Mouse (Mus musculus) embryonic facial prominence, embryonic 15.5 days (tissue): ENCODE data around the gene Mmrn2. TPM values are rescaled to one million over a fixed set of nuclear protein-coding genes. Genes with fewer than 3 reads are reported as not detected.
A peak's percentile ranks its signal among the peaks of the same experiment; 100 is the strongest.

Experiments used
- ATAC-seq: fragments of 200-750 bp; cut with Nextera tagmentation; 2 replicates; pipeline ENCODE4 v1.8.0; 2017; ENCODE audit warnings: low read depth, moderate TSS enrichment; ENCODE audit not compliant: insufficient number of reproducible peaks, low FRiP score, low TSS enrichment
- H3K27ac ChIP-seq: fragments of 300-500 bp; sonication (generic); replicated peaks from 2 replicates; pipeline ENCODE4 v1.5.1; 2015; ENCODE audit warnings: mild to moderate bottlenecking, inconsistent platforms
- H3K27me3 ChIP-seq: fragments of 300-500 bp; sonication (generic); 2 replicates; pipeline ENCODE4 v1.6.1; 2015; ENCODE audit warnings: inconsistent platforms
- H3K36me3 ChIP-seq: fragments of 300-500 bp; sonication (generic); 2 replicates; pipeline ENCODE4 v1.6.1; 2015; ENCODE audit warnings: mild to moderate bottlenecking, inconsistent platforms
- H3K4me1 ChIP-seq: fragments of 300-500 bp; sonication (generic); 2 replicates; pipeline ENCODE4 v1.6.1; 2015; ENCODE audit warnings: inconsistent platforms
- H3K4me2 ChIP-seq: fragments of 300-500 bp; sonication (generic); replicated peaks from 2 replicates; pipeline ENCODE4 v1.6.1; 2015; ENCODE audit warnings: mild to moderate bottlenecking, inconsistent platforms
- H3K4me3 ChIP-seq: fragments of 300-500 bp; sonication (generic); replicated peaks from 2 replicates; pipeline ENCODE4 v1.5.1; 2015; ENCODE audit warnings: mild to moderate bottlenecking, inconsistent platforms
- H3K9ac ChIP-seq: fragments of 300-500 bp; sonication (generic); 2 replicates; pipeline ENCODE4 v1.6.1; 2015; ENCODE audit warnings: inconsistent platforms
- H3K9me3 ChIP-seq: fragments of 300-500 bp; sonication (generic); replicated peaks from 2 replicates; pipeline ENCODE4 v1.6.1; 2016; ENCODE audit warnings: inconsistent platforms
- WGBS: fragments of 180-500 bp; shearing (Covaris S2); methylation state at CpG from one replicate; pipeline ENCODE4 v1.1.7; 2015; 5-methylcytosine and 5-hydroxymethylcytosine counted together
- polyA plus RNA-seq: library from polyadenylated mRNA; unstranded; fragments of >200 nt; fragmentation: Nextera tagmentation; extraction: Ambion mirVana; gene quantifications from 2 replicates; pipeline ENCODE4 v1.2.1, GENCODE M21; 2015

Mmrn2 gene
- polyA plus RNA-seq, result 8.4 and 8.8 TPM in 2 replicates

GRCm38 (mm10) chr14:34375415-34375904, at the start of gene Mmrn2:
TSS of gene Mmrn2 (plus strand) at chr14:34375465.
- 80% methylated on average over 13 of the region's 13 CpGs for WGBS
- Histone ChIP-seq H3K4me3 (peak within 1 kb of the TSS; percentile 3; the same call in 1 of the 2 replicates), H3K9me3 (no peaks in the 10 kb centered on the region), H3K9ac (no peak within 1 kb of the TSS), H3K27me3 (no peaks in the 10 kb centered on the region), H3K4me1 (peaks cover 27% of the 10 kb centered on the region), H3K36me3 (no peaks in the 10 kb centered on the region), H3K4me2 (0 out of 2 replicates have a peak within 1 kb of the TSS, but pooled peaks have one; percentile 1), H3K27ac (no peak within 1 kb of the TSS)
- ATAC-seq, result no peak

DNA sequence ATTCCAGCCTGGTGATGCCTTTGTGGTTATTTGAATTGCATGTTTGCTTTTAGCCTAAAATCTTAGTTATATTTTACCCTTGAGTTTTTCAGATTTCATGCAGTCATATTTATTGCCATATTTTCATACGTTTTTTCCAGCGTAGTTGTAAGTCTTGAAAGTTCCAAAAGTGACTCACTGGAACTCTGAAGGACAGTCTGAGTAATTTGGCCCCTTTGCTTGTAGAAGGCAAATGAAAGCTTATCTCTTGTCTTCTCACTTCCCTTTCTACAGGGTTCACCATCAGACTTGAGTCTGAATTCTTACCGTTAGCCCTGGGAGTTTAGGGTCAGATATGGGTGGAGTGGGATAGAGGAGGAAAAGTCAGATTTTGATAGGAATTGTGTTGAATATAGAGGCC, 48.7 kb upstream of the Mmrn2 start:
- Histone ChIP-seq H3K4me2 (no peak overlapping the region), H3K4me1 (no peaks in the 10 kb centered on the region), H3K4me3 (no peak overlapping the region), H3K27me3 (no peaks in the 10 kb centered on the region), H3K9ac (no peak overlapping the region), H3K36me3 (peaks cover 54% of the 10 kb centered on the region), H3K9me3 (no peaks in the 10 kb centered on the region), H3K27ac (no peak overlapping the region)
- 88% methylated on average over 3 of the region's 3 CpGs for WGBS
- no peak for ATAC-seq

DNA sequence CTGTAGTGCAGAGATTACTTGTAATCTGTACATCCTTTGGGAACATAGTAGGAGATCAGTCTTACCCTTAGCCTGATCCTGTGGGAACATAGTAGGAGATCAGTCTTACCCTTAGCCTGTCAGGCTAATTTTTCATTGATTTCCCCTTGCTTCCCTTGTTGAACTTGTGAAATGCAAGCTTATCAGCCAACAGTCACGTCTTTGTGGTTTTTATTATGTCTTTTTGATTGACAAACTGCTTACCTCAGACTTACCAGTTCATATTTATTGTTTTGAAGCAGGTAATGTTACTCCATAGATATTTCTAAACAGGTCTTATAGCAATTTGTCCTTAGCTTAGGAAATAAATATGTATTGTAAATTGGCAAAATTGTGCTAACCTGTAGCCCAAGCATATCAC, 47.6 kb upstream of the Mmrn2 start:
- no peak overlapping the region for H3K4me3 ChIP-seq
- H3K9ac ChIP-seq, result no peak overlapping the region
- H3K36me3 ChIP-seq, result peaks cover 55% of the 10 kb centered on the region
- H3K9me3 ChIP-seq, result no peaks in the 10 kb centered on the region
- H3K4me1 ChIP-seq, result no peaks in the 10 kb centered on the region
- no peak overlapping the region for H3K27ac ChIP-seq
- no peaks in the 10 kb centered on the region for H3K27me3 ChIP-seq
- no peak for ATAC-seq
- WGBS, result 68% methylated on average over 1 of the region's 1 CpGs
- no peak overlapping the region for H3K4me2 ChIP-seq

DNA sequence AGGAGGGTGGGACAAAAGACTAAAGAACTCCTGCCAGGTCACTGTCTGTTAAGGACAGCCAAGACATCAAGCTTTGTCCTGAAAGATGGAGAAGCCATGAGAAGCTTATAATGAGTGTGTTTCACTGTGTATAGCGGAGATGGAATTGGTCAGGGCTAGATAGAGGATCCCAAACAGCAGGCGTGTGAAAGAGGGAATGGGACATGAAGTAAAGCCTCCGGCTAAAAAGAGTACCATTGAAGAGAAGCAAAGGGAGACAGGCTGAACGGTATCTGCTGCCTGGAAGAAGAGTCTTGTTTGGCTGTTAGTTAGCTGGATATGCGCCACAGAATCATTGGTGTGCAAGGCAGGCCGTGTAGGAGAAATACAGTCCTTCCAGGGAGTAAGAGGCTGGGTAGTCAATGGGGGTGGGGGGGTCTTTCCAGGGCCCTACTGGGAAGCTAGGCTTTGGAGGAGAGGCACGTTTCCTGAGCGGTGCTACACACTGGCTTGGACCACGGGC, 44.6 kb upstream of the Mmrn2 start:
- Histone ChIP-seq H3K4me1 (no peaks in the 10 kb centered on the region), H3K36me3 (peaks cover 56% of the 10 kb centered on the region), H3K27me3 (no peaks in the 10 kb centered on the region), H3K4me3 (no peak overlapping the region), H3K27ac (no peak overlapping the region), H3K9me3 (no peaks in the 10 kb centered on the region), H3K4me2 (no peak overlapping the region), H3K9ac (no peak overlapping the region)
- WGBS, result 94% methylated on average over 9 of the region's 9 CpGs
- ATAC-seq, result no peak

- Histone ChIP-seq H3K36me3 (peaks cover 63% of the 10 kb centered on the region), H3K9me3 (no peaks in the 10 kb centered on the region), H3K4me1 (no peaks in the 10 kb centered on the region), H3K4me3 (no peak overlapping the region), H3K27ac (no peak overlapping the region), H3K9ac (no peak overlapping the region), H3K4me2 (no peak overlapping the region), H3K27me3 (no peaks in the 10 kb centered on the region)
- no peak for ATAC-seq
- 89% methylated on average over 3 of the region's 3 CpGs for WGBS
Observed at GRCm38 (mm10) chr14:34331886-34332285, 43.4 kb upstream of the Mmrn2 start.

DNA sequence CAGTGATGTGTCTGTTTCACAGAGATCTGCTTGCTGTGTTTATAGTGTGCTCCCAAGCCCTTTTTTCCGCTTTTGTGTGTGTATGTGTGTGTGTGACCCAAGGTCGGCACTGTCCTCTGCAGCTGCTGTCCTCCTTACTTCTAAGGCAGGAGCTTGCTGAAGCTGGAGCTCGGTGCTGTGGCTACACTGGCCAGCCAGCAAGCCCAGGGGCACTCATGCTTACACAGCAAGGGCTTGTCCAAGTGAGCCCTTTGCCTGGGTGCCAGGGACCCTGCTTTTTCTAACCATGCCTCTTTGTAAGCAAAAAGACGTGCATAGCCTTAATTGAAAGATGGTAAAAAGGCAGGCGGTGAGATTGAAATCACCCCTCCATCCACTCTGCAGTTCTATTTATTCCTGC, 42.8 kb upstream of the Mmrn2 start:
- ATAC-seq, result no peak

DNA sequence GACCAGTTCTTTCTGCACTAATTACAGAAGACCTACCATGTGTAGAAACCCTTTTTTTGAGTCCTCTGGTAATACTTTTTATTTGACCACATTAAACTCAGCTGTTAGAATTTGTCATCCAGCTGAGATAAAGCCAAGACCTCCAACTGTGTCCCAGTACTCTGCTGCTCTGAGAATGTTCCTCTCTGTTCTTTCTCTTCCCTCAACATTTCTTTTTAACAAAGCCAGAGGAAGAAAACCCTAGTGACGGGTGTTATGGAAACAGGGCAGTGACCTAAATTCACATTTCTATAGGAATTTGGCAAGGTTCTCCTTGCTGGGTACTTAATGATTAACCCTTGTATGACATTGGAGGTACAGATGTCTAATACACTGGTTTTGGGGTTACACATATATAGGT, 35.8 kb upstream of the Mmrn2 start:
- ATAC-seq, result no peak
- H3K4me2 ChIP-seq, result no peak overlapping the region
- 61% methylated on average over 1 of the region's 1 CpGs for WGBS
- no peaks in the 10 kb centered on the region for H3K9me3 ChIP-seq
- H3K36me3 ChIP-seq, result peaks cover 81% of the 10 kb centered on the region
- H3K9ac ChIP-seq, result no peak overlapping the region
- no peak overlapping the region for H3K27ac ChIP-seq
- H3K27me3 ChIP-seq, result no peaks in the 10 kb centered on the region
- H3K4me3 ChIP-seq, result no peak overlapping the region
- no peaks in the 10 kb centered on the region for H3K4me1 ChIP-seq

More for the DNA sequence above, 42.8 kb upstream of the Mmrn2 start:
- 90% methylated on average over 5 of the region's 5 CpGs for WGBS
- Histone ChIP-seq H3K4me3 (no peak overlapping the region), H3K4me2 (no peak overlapping the region), H3K27ac (no peak overlapping the region), H3K36me3 (peaks cover 68% of the 10 kb centered on the region), H3K9ac (no peak overlapping the region), H3K27me3 (no peaks in the 10 kb centered on the region), H3K9me3 (no peaks in the 10 kb centered on the region), H3K4me1 (no peaks in the 10 kb centered on the region)

DNA sequence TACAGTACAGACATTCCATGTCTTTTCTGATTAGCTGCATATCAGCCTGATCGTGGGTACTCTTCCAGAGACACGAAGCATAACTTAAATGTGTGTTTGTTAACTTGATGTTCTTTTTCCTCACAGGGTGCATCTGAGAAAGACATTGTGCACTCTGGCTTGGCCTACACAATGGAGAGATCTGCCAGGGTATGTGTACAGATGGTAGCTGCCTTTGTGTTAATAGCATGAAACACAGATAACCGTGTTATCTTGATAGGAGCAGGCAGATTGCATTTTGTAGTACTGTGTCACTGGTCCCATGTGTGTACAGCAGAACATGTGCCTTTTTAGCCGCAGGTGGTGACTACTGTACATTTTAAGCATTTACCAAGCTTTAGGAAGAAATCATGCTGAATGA, 33.3 kb upstream of the Mmrn2 start:
- Histone ChIP-seq H3K27me3 (no peaks in the 10 kb centered on the region), H3K9ac (no peak overlapping the region), H3K9me3 (no peaks in the 10 kb centered on the region), H3K4me3 (no peak overlapping the region), H3K27ac (no peak overlapping the region), H3K4me1 (0 out of 2 replicates have a peak, but pooled peaks cover 5% of the 10 kb centered on the region), H3K4me2 (no peak overlapping the region), H3K36me3 (peaks cover 59% of the 10 kb centered on the region)
- ATAC-seq, result no peak
- 77% methylated on average over 4 of the region's 4 CpGs for WGBS

DNA sequence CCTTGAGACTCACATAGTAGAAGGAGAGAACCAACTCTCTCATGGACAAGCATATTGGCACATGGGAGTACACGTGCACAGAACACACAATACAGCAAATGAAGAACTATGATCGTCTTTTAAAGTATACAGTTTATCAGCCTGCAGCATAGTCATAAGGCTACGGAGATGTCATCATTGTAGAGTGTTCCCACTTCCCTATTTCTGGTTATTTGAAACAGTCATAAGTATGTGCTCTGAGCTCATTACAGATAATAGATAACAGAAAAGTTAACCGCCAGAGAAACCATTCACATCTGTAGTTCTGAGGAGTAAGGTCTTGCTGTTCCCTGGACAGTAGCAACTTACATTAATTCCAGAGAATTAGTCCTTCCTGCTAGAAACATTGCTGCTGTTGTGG, 32.2 kb upstream of the Mmrn2 start:
- Histone ChIP-seq H3K9ac (no peak overlapping the region), H3K27ac (no peak overlapping the region), H3K4me1 (0 out of 2 replicates have a peak, but pooled peaks cover 5% of the 10 kb centered on the region), H3K36me3 (peaks cover 49% of the 10 kb centered on the region), H3K4me3 (no peak overlapping the region), H3K4me2 (no peak overlapping the region), H3K9me3 (no peaks in the 10 kb centered on the region), H3K27me3 (no peaks in the 10 kb centered on the region)
- ATAC-seq, result no peak
- 77% methylated on average over 4 of the region's 4 CpGs for WGBS

GRCm38 (mm10) chr14:34344361-34344760, 30.9 kb upstream of the Mmrn2 start:
- Histone ChIP-seq H3K4me3 (no peak overlapping the region), H3K27me3 (no peaks in the 10 kb centered on the region), H3K27ac (no peak overlapping the region), H3K36me3 (peaks cover 40% of the 10 kb centered on the region), H3K9ac (no peak overlapping the region), H3K9me3 (no peaks in the 10 kb centered on the region), H3K4me2 (no peak overlapping the region), H3K4me1 (0 out of 2 replicates have a peak, but pooled peaks cover 5% of the 10 kb centered on the region)
- ATAC-seq, result no peak
- 80% methylated on average over 5 of the region's 5 CpGs for WGBS

- H3K36me3 ChIP-seq, result peaks cover 31% of the 10 kb centered on the region
- WGBS, result 56% methylated on average over 12 of the region's 12 CpGs
- ATAC-seq, result no peak
Observed at GRCm38 (mm10) chr14:34345771-34346566, 29.3 kb upstream of the Mmrn2 start.

More at GRCm38 (mm10) chr14:34345771-34346566, 29.3 kb upstream of the Mmrn2 start:
- no peak overlapping the region for H3K27ac ChIP-seq
- H3K9ac ChIP-seq, result no peak overlapping the region
- H3K4me1 ChIP-seq, result 0 out of 2 replicates have a peak, but pooled peaks cover 5% of the 10 kb centered on the region
- no peaks in the 10 kb centered on the region for H3K9me3 ChIP-seq
- no peak overlapping the region for H3K4me3 ChIP-seq
- no peak overlapping the region for H3K4me2 ChIP-seq
- H3K27me3 ChIP-seq, result no peaks in the 10 kb centered on the region
